Mouse (Mus musculus) MEL (cell line): ENCODE measurements at regions not wholly inside any gene's neighbourhood (a gene's known extent, or its start where the extent isn't known, plus 50 kb on each side); places are given as distances from the start of the nearest gene placed in this dataset.

Source experiments
- CHD2 ChIP-seq: IDR thresholded peaks from 2 replicates; pipeline ENCODE4 v1.6.1; 2011; ENCODE audit warnings: low read length, improper control_type of control experiment
- CTCF ChIP-seq, 3 experiments: IDR thresholded peaks in 2 of 3; conservative IDR thresholded peaks in 1 of 3; 2 replicates each; pipeline ENCODE4 v1.5.1; 2011 to 2012; ENCODE audit warnings: low read length in 3 of 3, low read depth in 2 of 3, mild to moderate bottlenecking in 2 of 3, improper control_type of control experiment in 1 of 3, inconsistent platforms in 1 of 3, mixed read lengths in 1 of 3, moderate library complexity in 1 of 3; ENCODE audit not compliant: control insufficient read depth in 1 of 3, insufficient read depth in 1 of 3, poor library complexity in 1 of 3, severe bottlenecking in 1 of 3
- E2F4 ChIP-seq: IDR thresholded peaks from 2 replicates; pipeline ENCODE4 v1.6.1; 2011; ENCODE audit warnings: low read depth, low read length, improper control_type of control experiment, borderline replicate concordance
- ETS1 ChIP-seq: IDR thresholded peaks from 2 replicates; pipeline ENCODE4 v1.6.1; 2012; ENCODE audit warnings: low read depth, mild to moderate bottlenecking, inconsistent platforms, low read length, improper control_type of control experiment, moderate library complexity
- GATA1 ChIP-seq: IDR thresholded peaks from 2 replicates; pipeline ENCODE4 v1.6.1; 2011; ENCODE audit warnings: low read depth, low read length, improper control_type of control experiment
- NELFE ChIP-seq: IDR thresholded peaks from 2 replicates; pipeline ENCODE4 v1.6.1; 2011; ENCODE audit warnings: low read depth, low read length, improper control_type of control experiment
- POLR2A ChIP-seq, 2 experiments: IDR thresholded peaks; 2 replicates each; pipeline ENCODE4 v1.6.1; 2011 to 2012; ENCODE audit warnings: low read length in 2 of 2, mild to moderate bottlenecking in 2 of 2, control low read depth in 1 of 2, improper control_type of control experiment in 1 of 2, low read depth in 1 of 2, moderate library complexity in 1 of 2; ENCODE audit not compliant: control insufficient read depth in 1 of 2, insufficient read depth in 1 of 2, poor library complexity in 1 of 2
- RAD21 ChIP-seq: IDR thresholded peaks from 2 replicates; pipeline ENCODE4 v1.6.1; 2011; ENCODE audit warnings: mild to moderate bottlenecking, low read depth, low read length, improper control_type of control experiment
- RCOR1 ChIP-seq: IDR thresholded peaks from 2 replicates; pipeline ENCODE4 v1.6.1; 2012; ENCODE audit warnings: low read depth, mild to moderate bottlenecking, inconsistent platforms, low read length, improper control_type of control experiment
- TAL1 ChIP-seq: IDR thresholded peaks from 2 replicates; pipeline ENCODE4 v1.6.1; 2012; ENCODE audit warnings: mild to moderate bottlenecking, inconsistent platforms, low read length, moderate library complexity, mixed read lengths
- UBTF ChIP-seq: IDR thresholded peaks from 2 replicates; pipeline ENCODE4 v1.6.1; 2012; ENCODE audit warnings: low read depth, mild to moderate bottlenecking, inconsistent platforms, low read length, improper control_type of control experiment, moderate library complexity, borderline replicate concordance; ENCODE audit not compliant: insufficient read depth
- USF1 ChIP-seq: IDR thresholded peaks from 2 replicates; pipeline ENCODE4 v1.6.1; 2014; ENCODE audit warnings: low read depth, mild to moderate bottlenecking, inconsistent platforms, low read length, improper control_type of control experiment, moderate library complexity

DNA sequence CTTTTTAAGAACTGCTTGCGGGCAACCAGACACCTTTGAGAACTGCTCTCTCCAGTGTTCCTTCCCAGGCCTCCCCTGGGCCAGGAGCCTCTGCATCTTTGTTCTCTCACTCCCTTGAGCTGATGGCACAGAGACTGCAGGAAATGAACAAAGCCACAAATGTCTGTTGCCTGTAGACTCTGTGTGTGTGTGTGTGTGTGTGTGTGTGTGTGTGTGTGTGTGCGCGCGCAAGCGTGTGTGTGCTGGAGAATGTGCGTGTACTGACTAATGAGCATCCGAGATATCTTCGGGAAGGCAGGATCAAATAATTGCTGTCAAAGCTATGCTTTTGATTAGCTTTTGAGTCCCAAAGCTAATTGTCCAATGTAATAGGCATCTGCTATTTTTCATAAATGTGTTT lies 254.7 kb upstream of the Sdk2 start:
- no peak for TF ChIP-seq GATA1
- no peak for TF ChIP-seq RAD21
- no peak for TF ChIP-seq NELFE
- no peak for TF ChIP-seq POLR2A (IDR thresholded peaks at IDR 0.05; ENCODE audit: control insufficient read depth in 1 of 2, insufficient read depth in 1 of 2, low read depth in 1 of 2, low read length in 2 of 2, poor library complexity in 1 of 2)
- TF ChIP-seq CTCF (IDR thresholded peaks at IDR 0.05 in 2 of 3, conservative IDR thresholded peaks at IDR 0.05 in 1 of 3; ENCODE audit: control insufficient read depth in 1 of 3, insufficient read depth in 1 of 3, low read depth in 2 of 3, low read length in 3 of 3, poor library complexity in 1 of 3, severe bottlenecking in 1 of 3), result no peak
- TF ChIP-seq E2F4, result no peak
- no peak for TF ChIP-seq CHD2
- no peak for TF ChIP-seq UBTF
- no peak for TF ChIP-seq RCOR1
- TF ChIP-seq TAL1, result no peak
- TF ChIP-seq USF1, result no peak
- TF ChIP-seq ETS1, result no peak
